Mouse (Mus musculus) intestine, embryonic 16.5 days (tissue): Measurements from ENCODE around the gene 3110082I17Rik. TPM values are rescaled to one million over a fixed set of nuclear protein-coding genes. Genes with fewer than 3 reads are reported as not detected.

Experiments used
- ATAC-seq: fragments of 200-750 bp; cut with Nextera tagmentation; 2 replicates; pipeline ENCODE4 v1.8.0; 2017; ENCODE audit warnings: moderate TSS enrichment, moderate library complexity
- H3K27ac ChIP-seq: fragments of 300-500 bp; sonication (generic); 2 replicates; pipeline ENCODE4 v1.5.1; 2014; ENCODE audit warnings: mild to moderate bottlenecking, low read length
- H3K27me3 ChIP-seq: fragments of 300-500 bp; sonication (generic); replicated peaks from 2 replicates; pipeline ENCODE4 v1.6.1; 2014; ENCODE audit warnings: low read length, control low read depth, mixed read lengths; ENCODE audit not compliant: control insufficient read depth, insufficient read depth
- H3K36me3 ChIP-seq: fragments of 300-500 bp; sonication (generic); 2 replicates; pipeline ENCODE4 v1.6.1; 2014; ENCODE audit warnings: low read length, control low read depth; ENCODE audit not compliant: control insufficient read depth, insufficient read depth
- H3K4me1 ChIP-seq: fragments of 300-500 bp; sonication (generic); 2 replicates; pipeline ENCODE4 v1.6.1; 2014; ENCODE audit warnings: low read length, control low read depth, mixed read lengths; ENCODE audit not compliant: control insufficient read depth, insufficient read depth
- H3K4me2 ChIP-seq: fragments of 300-500 bp; sonication (generic); 2 replicates; pipeline ENCODE4 v1.6.1; 2014; ENCODE audit warnings: low read depth, low read length, control low read depth
- H3K4me3 ChIP-seq: fragments of 300-500 bp; sonication (generic); 2 replicates; pipeline ENCODE4 v1.5.1; 2014; ENCODE audit warnings: mild to moderate bottlenecking, low read length
- H3K9ac ChIP-seq: fragments of 300-500 bp; sonication (generic); 2 replicates; pipeline ENCODE4 v1.6.1; 2014; ENCODE audit warnings: low read depth, low read length
- H3K9me3 ChIP-seq: fragments of 300-500 bp; sonication (generic); 2 replicates; pipeline ENCODE4 v1.6.1; 2016; ENCODE audit warnings: low read length, control low read depth; ENCODE audit not compliant: control insufficient read depth
- WGBS: fragments of 180-500 bp; shearing (Covaris S2); extraction: QIAGEN DNeasy Blood & Tissue Kit; methylation state at CpG from one replicate; pipeline ENCODE4 v1.1.7; 2014; 5-methylcytosine and 5-hydroxymethylcytosine counted together
- polyA plus RNA-seq: library from polyadenylated mRNA; unstranded; fragments of >200 nt; fragmentation: Nextera tagmentation; extraction: Ambion mirVana; gene quantifications from 2 replicates; pipeline ENCODE4 v1.2.1, GENCODE M21; 2015

The 3110082I17Rik gene
- polyA plus RNA-seq, 1 experiment from 2014 or later, result 35.5 TPM

- H3K27ac ChIP-seq, result peak within 1 kb of the TSS; percentile 70; the same call in 1 of the 2 replicates
- peaks cover 17% of the 10 kb centered on the region; the same call in 1 of the 2 replicates for H3K27me3 ChIP-seq
- WGBS, result 2% methylated on average over 50 of the region's 61 CpGs
- H3K9me3 ChIP-seq, result no peaks in the 10 kb centered on the region
- H3K9ac ChIP-seq, result peak within 1 kb of the TSS; percentile 89
- peak within 1 kb of the TSS; percentile 77 for H3K4me3 ChIP-seq
- peaks cover 21% of the 10 kb centered on the region for H3K4me1 ChIP-seq
- peak within 1 kb of the TSS; percentile 89 for H3K4me2 ChIP-seq
- peak; percentile 85 for ATAC-seq
- no peaks in the 10 kb centered on the region for H3K36me3 ChIP-seq
These were observed 134.8 kb downstream of the 3110082I17Rik start, which contains the start of gene Adap1 for GRCm38 (mm10) chr5:139325395-139325966. Gene Adap1, minus strand, starts transcription at chr5:139325622.

GRCm38 (mm10) chr5:139324691-139325394 lies 135.5 kb downstream of the 3110082I17Rik start:
- no peaks in the 10 kb centered on the region for H3K36me3 ChIP-seq
- H3K4me1 ChIP-seq, result peaks cover 22% of the 10 kb centered on the region
- peaks cover 17% of the 10 kb centered on the region; the same call in 1 of the 2 replicates for H3K27me3 ChIP-seq
- H3K9me3 ChIP-seq, result no peaks in the 10 kb centered on the region
- WGBS, result 2% methylated on average over 50 of the region's 62 CpGs
- H3K27ac ChIP-seq, result peak overlapping the region; percentile 70; the same call in 1 of the 2 replicates
- peak overlapping the region; percentile 89 for H3K4me2 ChIP-seq
- ATAC-seq, result peak; percentile 51
- H3K4me3 ChIP-seq, result peak overlapping the region; percentile 77
- peak overlapping the region; percentile 89 for H3K9ac ChIP-seq

GRCm38 (mm10) chr5:139324045-139324491 lies 136.3 kb downstream of the 3110082I17Rik start:
- Histone ChIP-seq H3K9me3 (no peaks in the 10 kb centered on the region), H3K27me3 (peaks cover 17% of the 10 kb centered on the region; the same call in 1 of the 2 replicates), H3K4me2 (peak overlapping the region; percentile 89), H3K4me3 (peak overlapping the region; percentile 77), H3K36me3 (no peaks in the 10 kb centered on the region), H3K9ac (peak overlapping the region; percentile 89), H3K27ac (no peak overlapping the region), H3K4me1 (peaks cover 25% of the 10 kb centered on the region)
- ATAC-seq, result peak; percentile 30
- WGBS, result 62% methylated on average over 5 of the region's 5 CpGs

- Histone ChIP-seq H3K36me3 (no peaks in the 10 kb centered on the region), H3K4me1 (peaks cover 27% of the 10 kb centered on the region), H3K27me3 (peaks cover 17% of the 10 kb centered on the region; the same call in 1 of the 2 replicates), H3K9me3 (no peaks in the 10 kb centered on the region), H3K27ac (no peak overlapping the region), H3K4me3 (peak overlapping the region; percentile 77), H3K4me2 (peak overlapping the region; percentile 89), H3K9ac (peak overlapping the region; percentile 89)
- WGBS, result 80% methylated on average over 9 of the region's 9 CpGs
- no peak for ATAC-seq
These were observed 136.9 kb downstream of the 3110082I17Rik start for GRCm38 (mm10) chr5:139323260-139323924.

GRCm38 (mm10) chr5:139321331-139321730 lies 139.0 kb downstream of the 3110082I17Rik start:
- Histone ChIP-seq H3K4me3 (no peak overlapping the region), H3K27ac (no peak overlapping the region), H3K4me2 (no peak overlapping the region), H3K9ac (no peak overlapping the region), H3K9me3 (no peaks in the 10 kb centered on the region), H3K27me3 (peaks cover 17% of the 10 kb centered on the region; the same call in 1 of the 2 replicates), H3K36me3 (no peaks in the 10 kb centered on the region), H3K4me1 (peaks cover 37% of the 10 kb centered on the region)
- no peak for ATAC-seq
- 78% methylated on average over 6 of the region's 6 CpGs for WGBS

GRCm38 (mm10) chr5:139320424-139320823 lies 139.9 kb downstream of the 3110082I17Rik start:
- Histone ChIP-seq H3K4me1 (peaks cover 32% of the 10 kb centered on the region), H3K4me2 (no peak overlapping the region), H3K36me3 (no peaks in the 10 kb centered on the region), H3K27me3 (peaks cover 11% of the 10 kb centered on the region; the same call in 1 of the 2 replicates), H3K27ac (no peak overlapping the region), H3K9me3 (no peaks in the 10 kb centered on the region), H3K9ac (no peak overlapping the region), H3K4me3 (no peak overlapping the region)
- ATAC-seq, result no peak
- WGBS, result 71% methylated on average over 7 of the region's 7 CpGs

GRCm38 (mm10) chr5:139317751-139318504 lies 142.4 kb downstream of the 3110082I17Rik start:
- ATAC-seq, result peak; percentile 47
- Histone ChIP-seq H3K27me3 (no peaks in the 10 kb centered on the region), H3K4me3 (no peak overlapping the region), H3K4me2 (peak overlapping the region; percentile 22; the same call in 1 of the 2 replicates), H3K9ac (peak overlapping the region; percentile 40), H3K4me1 (peaks cover 29% of the 10 kb centered on the region), H3K36me3 (no peaks in the 10 kb centered on the region), H3K9me3 (no peaks in the 10 kb centered on the region), H3K27ac (peak overlapping the region; percentile 91)
- 64% methylated on average over 21 of the region's 21 CpGs for WGBS

GRCm38 (mm10) chr5:139316982-139317675 lies 143.2 kb downstream of the 3110082I17Rik start:
- H3K4me2 ChIP-seq, result no peak overlapping the region
- peak overlapping the region; percentile 91 for H3K27ac ChIP-seq
- H3K4me1 ChIP-seq, result peaks cover 29% of the 10 kb centered on the region
- peak overlapping the region; percentile 40; the same call in 1 of the 2 replicates for H3K9ac ChIP-seq
- H3K36me3 ChIP-seq, result no peaks in the 10 kb centered on the region
- peak; percentile 96 for ATAC-seq
- H3K9me3 ChIP-seq, result no peaks in the 10 kb centered on the region
- H3K4me3 ChIP-seq, result no peak overlapping the region
- H3K27me3 ChIP-seq, result no peaks in the 10 kb centered on the region
- 50% methylated on average over 6 of the region's 6 CpGs for WGBS
